ENCODE assay signal across 35 mouse cellular contexts in genomic region chr11:88610112-88610511, GRCm38 (mm10).
"Had no signal": no experiment of that assay in that cellular context is flagged by ENCODE, and none has a peak within 500 bp of the region (broad histone marks: within the 10 kb centered on the region; RNA-seq: fewer than 3 reads in every experiment).

No protein-coding gene starts in this region.

- H3K9ac ChIP-seq: heart, embryonic 12.5 days; heart, embryonic 13.5 days; heart, embryonic 15.5 days; hindbrain, embryonic 12.5 days; hindbrain, embryonic 13.5 days; hindbrain, embryonic 14.5 days; hindbrain, embryonic 15.5 days; intestine, embryonic 15.5 days; kidney, embryonic 15.5 days had no signal

- H3K4me2 ChIP-seq: heart, embryonic 11.5 days; heart, embryonic 12.5 days; heart, embryonic 13.5 days; heart, embryonic 15.5 days; hindbrain, embryonic 12.5 days; hindbrain, embryonic 13.5 days; hindbrain, embryonic 14.5 days; hindbrain, embryonic 15.5 days; intestine, embryonic 15.5 days; kidney, embryonic 15.5 days had no signal

- H3K9me3 ChIP-seq: heart, embryonic 12.5 days; heart, embryonic 13.5 days; heart, embryonic 15.5 days; hindbrain, embryonic 10.5 days; hindbrain, embryonic 12.5 days; hindbrain, embryonic 13.5 days; hindbrain, embryonic 15.5 days; intestine, embryonic 15.5 days; kidney, embryonic 15.5 days had no signal

- H3K4me3 ChIP-seq: heart, adult 2 months; heart, embryonic 12.5 days; heart, embryonic 13.5 days; heart, embryonic 15.5 days; hindbrain, embryonic 10.5 days; hindbrain, embryonic 12.5 days; hindbrain, embryonic 13.5 days; hindbrain, embryonic 15.5 days; intestine, embryonic 15.5 days; kidney, embryonic 15.5 days; left cerebral cortex, adult 2 months had no signal

- H3K36me3 ChIP-seq: heart, embryonic 15.5 days; hindbrain, embryonic 12.5 days; hindbrain, embryonic 15.5 days; intestine, embryonic 15.5 days had no signal

- DNase-seq: heart, adult 2 months; heart, postnatal 10 days; heart, postnatal 14 days; heart, postnatal 36 days; heart, postnatal 4 days; kidney, adult 11 months; kidney, adult 18-20 months; kidney, adult 2 months; kidney, adult 8-10 months; kidney, adult 9 months; kidney, postnatal 10 days; kidney, postnatal 14 days; kidney, postnatal 25 days; kidney, postnatal 36 days; kidney, postnatal 4 days; layer of hippocampus, adult 9-11 months; layer of hippocampus, postnatal 36 days had no signal

- H3K27me3 ChIP-seq: heart, embryonic 12.5 days; heart, embryonic 13.5 days; heart, embryonic 15.5 days; hindbrain, embryonic 12.5 days; hindbrain, embryonic 13.5 days; hindbrain, embryonic 15.5 days; intestine, embryonic 15.5 days; kidney, embryonic 15.5 days had no signal

- ATAC-seq: hindbrain, embryonic 16.5 days; hindbrain, postnatal 0 days; inflammation-experienced regulatory T-cells, adult 6 months; intestine, embryonic 15.5 days; intestine, embryonic 16.5 days; intestine, postnatal 0 days had no signal

- H3K27ac ChIP-seq: heart, adult 2 months; heart, embryonic 13.5 days; heart, embryonic 15.5 days; hindbrain, embryonic 10.5 days; hindbrain, embryonic 12.5 days; hindbrain, embryonic 14.5 days; hindbrain, embryonic 15.5 days; intestine, embryonic 15.5 days; kidney, postnatal 0 days; left cerebral cortex, adult 2 months had no signal
